Mouse (Mus musculus) spleen, postnatal 4 days (tissue): ENCODE data around the gene Dnajb4.
A peak's percentile ranks its signal among the peaks of the same experiment; 100 is the strongest.

Source experiments
- DNase-seq, 2 experiments: peaks; one replicate each; pipeline ENCODE4 v3.0.0; 2022; ENCODE audit warnings: low spot score in 2 of 2

The Dnajb4 gene

GRCm38 (mm10) chr3:152208096-152208885 lies 1.8 kb downstream of the Dnajb4 start:
- no peak for DNase-seq

- no peak for DNase-seq
Measured at GRCm38 (mm10) chr3:152207156-152207555, 2.9 kb downstream of the Dnajb4 start.

- DNase-seq: no peak
Measured at GRCm38 (mm10) chr3:152204577-152204976, 5.5 kb downstream of the Dnajb4 start.

- DNase-seq: no peak
Measured at GRCm38 (mm10) chr3:152203996-152204395, 6.1 kb downstream of the Dnajb4 start.

GRCm38 (mm10) chr3:152203411-152203810 lies 6.7 kb downstream of the Dnajb4 start:
- DNase-seq: no peak

- DNase-seq: no peak
Measured at GRCm38 (mm10) chr3:152202942-152203341, 7.2 kb downstream of the Dnajb4 start.

- DNase-seq: no peak
Measured at GRCm38 (mm10) chr3:152201651-152202050, 8.5 kb downstream of the Dnajb4 start.

GRCm38 (mm10) chr3:152201181-152201580 lies 8.9 kb downstream of the Dnajb4 start:
- no peak for DNase-seq

- DNase-seq: peak in 1 of 2 experiments; percentile 56
Measured at GRCm38 (mm10) chr3:152199125-152199524, 11.0 kb downstream of the Dnajb4 start.

- DNase-seq: peak; percentile 57 to 68
Measured at GRCm38 (mm10) chr3:152197246-152197645, 12.9 kb downstream of the Dnajb4 start.

GRCm38 (mm10) chr3:152193635-152194097 lies 16.4 kb downstream of the Dnajb4 start:
- peak; percentile 83 to 88 for DNase-seq

- no peak for DNase-seq
Measured at GRCm38 (mm10) chr3:152193177-152193576, 16.9 kb downstream of the Dnajb4 start.

- DNase-seq: no peak
Measured at GRCm38 (mm10) chr3:152192238-152192931, 17.7 kb downstream of the Dnajb4 start.

GRCm38 (mm10) chr3:152191791-152192237 lies 18.3 kb downstream of the Dnajb4 start:
- DNase-seq: no peak

- peak in 1 of 2 experiments; percentile 63 for DNase-seq
Measured at GRCm38 (mm10) chr3:152190679-152191477, 19.2 kb downstream of the Dnajb4 start.

GRCm38 (mm10) chr3:152189306-152189705 lies 20.8 kb downstream of the Dnajb4 start:
- DNase-seq: no peak

- DNase-seq: no peak
Measured at GRCm38 (mm10) chr3:152186106-152186505, 24.0 kb downstream of the Dnajb4 start.

GRCm38 (mm10) chr3:152183522-152183921 lies 26.6 kb downstream of the Dnajb4 start:
- no peak for DNase-seq

- DNase-seq: no peak
Measured at GRCm38 (mm10) chr3:152180624-152181023, 29.5 kb downstream of the Dnajb4 start.

GRCm38 (mm10) chr3:152179285-152179684 lies 30.8 kb downstream of the Dnajb4 start:
- no peak for DNase-seq

GRCm38 (mm10) chr3:152178816-152179215 lies 31.3 kb downstream of the Dnajb4 start:
- no peak for DNase-seq
